Mouse (Mus musculus): ENCODE results near the gene Plcl2.

DNA sequence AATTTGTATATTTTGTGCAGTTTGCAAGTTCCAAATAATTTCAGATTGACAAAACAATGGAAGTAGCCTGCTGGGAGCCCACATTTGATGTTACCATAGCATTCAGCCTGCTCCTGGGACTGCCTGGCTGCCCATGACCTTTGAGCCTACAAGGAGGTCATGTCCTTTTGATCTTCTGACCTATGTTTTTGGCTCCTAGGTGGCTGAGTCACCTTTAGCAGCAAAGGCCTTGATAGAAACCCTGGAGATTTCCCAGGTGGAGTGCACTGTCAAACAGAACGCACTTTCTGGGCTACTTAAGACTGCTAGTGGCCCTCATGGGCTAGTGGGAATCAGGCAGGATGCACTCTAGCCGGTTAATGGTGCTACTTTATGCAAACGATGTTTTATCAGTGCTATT lies 112.8 kb downstream of the Plcl2 start:
- TF ChIP-seq CTCF (IDR thresholded peaks at IDR 0.05) (no peak), EP300 (IDR thresholded peaks at IDR 0.05) (no peak)
